Mouse (Mus musculus) kidney, embryonic 15.5 days (tissue): ENCODE measurements around the gene Sgms1. TPM values are rescaled to one million over a fixed set of nuclear protein-coding genes. Genes with fewer than 3 reads are reported as not detected.

Source experiments
- ATAC-seq: fragments of 200-750 bp; cut with Nextera tagmentation; replicated peaks from 2 replicates; pipeline ENCODE4 v1.8.0; 2017; ENCODE audit warnings: moderate TSS enrichment; ENCODE audit not compliant: low FRiP score
- H3K27ac ChIP-seq: fragments of 300-500 bp; sonication (generic); 2 replicates; pipeline ENCODE4 v1.5.1; 2015; ENCODE audit warnings: mild to moderate bottlenecking, inconsistent platforms
- H3K27me3 ChIP-seq: fragments of 300-500 bp; sonication (generic); 2 replicates; pipeline ENCODE4 v1.6.1; 2015; ENCODE audit warnings: inconsistent platforms
- H3K36me3 ChIP-seq: fragments of 300-500 bp; sonication (generic); 2 replicates; pipeline ENCODE4 v1.6.1; 2015; ENCODE audit warnings: inconsistent platforms
- H3K4me1 ChIP-seq: fragments of 300-500 bp; sonication (generic); 2 replicates; pipeline ENCODE4 v1.6.1; 2015; ENCODE audit warnings: inconsistent platforms
- H3K4me2 ChIP-seq: fragments of 300-500 bp; sonication (generic); 2 replicates; pipeline ENCODE4 v1.6.1; 2015; ENCODE audit warnings: moderate library complexity, mild to moderate bottlenecking, inconsistent platforms
- H3K4me3 ChIP-seq: fragments of 300-500 bp; sonication (generic); replicated peaks from 2 replicates; pipeline ENCODE4 v1.5.1; 2015; ENCODE audit warnings: mild to moderate bottlenecking, inconsistent platforms
- H3K9ac ChIP-seq: fragments of 300-500 bp; sonication (generic); 2 replicates; pipeline ENCODE4 v1.6.1; 2015; ENCODE audit warnings: mild to moderate bottlenecking, inconsistent platforms
- H3K9me3 ChIP-seq: fragments of 300-500 bp; sonication (generic); replicated peaks from 2 replicates; pipeline ENCODE4 v1.6.1; 2016; ENCODE audit warnings: inconsistent platforms
- WGBS: fragments of 180-500 bp; shearing (Covaris S2); methylation state at CpG from one replicate; pipeline ENCODE4 v1.1.7; 2015; ENCODE audit warnings: mixed read lengths; 5-methylcytosine and 5-hydroxymethylcytosine counted together
- polyA plus RNA-seq: library from polyadenylated mRNA; unstranded; fragments of >200 nt; fragmentation: Nextera tagmentation; extraction: Ambion mirVana; gene quantifications from 2 replicates; pipeline ENCODE4 v1.2.1, GENCODE M21; 2015

The Sgms1 gene
- polyA plus RNA-seq, 1 experiment from 2014 or later: 57.0 TPM

DNA sequence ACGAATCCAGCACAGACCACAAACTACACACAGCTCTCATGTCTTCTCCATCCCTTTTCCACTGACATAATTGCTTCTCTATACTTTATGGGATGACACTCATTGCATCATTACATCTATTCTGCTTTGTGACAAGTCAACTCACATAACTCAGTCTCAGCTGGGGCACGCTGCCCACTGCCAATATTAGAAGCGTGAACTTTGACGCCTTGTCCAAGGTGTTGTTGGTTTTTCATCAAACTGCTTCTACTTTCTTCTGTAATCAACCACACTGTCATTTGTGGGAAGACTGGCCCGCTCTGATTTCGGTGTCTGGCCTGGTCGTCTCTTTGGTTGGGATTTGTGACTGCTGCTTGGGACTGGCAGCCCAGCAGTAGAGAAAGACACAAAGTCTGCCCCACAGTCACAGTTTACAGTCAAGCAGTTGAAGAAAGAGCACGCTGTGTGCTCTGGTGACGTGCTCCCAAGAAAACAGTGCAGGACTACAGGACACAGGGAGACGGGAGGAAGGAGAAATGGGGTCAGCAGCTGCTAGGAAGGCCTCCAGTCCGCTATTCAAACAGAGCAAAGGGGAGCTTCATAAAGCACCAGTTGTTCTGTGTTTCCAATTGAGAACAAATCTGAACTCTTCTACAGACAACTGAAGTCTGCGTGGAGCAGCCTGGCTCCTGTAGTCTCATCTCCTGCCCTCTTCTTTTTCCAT, 120.2 kb downstream of the Sgms1 start:
- Histone ChIP-seq H3K4me3 (no peak overlapping the region), H3K9ac (no peak overlapping the region), H3K4me1 (peaks cover 29% of the 10 kb centered on the region), H3K4me2 (no peak overlapping the region), H3K27me3 (no peaks in the 10 kb centered on the region), H3K36me3 (no peaks in the 10 kb centered on the region), H3K27ac (0 out of 2 replicates have a peak overlapping the region, but pooled peaks have one; percentile 22), H3K9me3 (no peaks in the 10 kb centered on the region)
- 72% methylated on average over 12 of the region's 12 CpGs for WGBS
- ATAC-seq: no peak

DNA sequence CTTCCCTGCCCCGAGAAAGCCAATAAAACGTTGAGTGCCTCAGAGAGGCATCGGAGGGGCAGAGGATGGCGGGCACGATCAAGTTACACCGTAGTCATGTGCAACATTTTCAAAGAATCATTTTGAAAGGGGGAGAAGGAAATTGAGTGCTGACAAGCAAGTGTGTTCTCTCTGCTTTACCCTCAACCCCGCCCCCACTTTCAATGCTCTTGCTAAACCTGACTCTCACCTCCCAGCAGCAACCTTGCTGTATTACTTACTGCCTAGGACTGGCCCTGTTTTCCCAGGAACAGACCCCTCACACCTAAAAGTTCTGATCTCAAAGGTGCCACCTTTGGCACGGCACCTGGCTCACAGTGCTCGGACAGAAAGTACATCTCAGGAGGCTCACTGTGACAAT, 121.0 kb downstream of the Sgms1 start:
- no peak overlapping the region for H3K4me3 ChIP-seq
- H3K9me3 ChIP-seq: no peaks in the 10 kb centered on the region
- no peaks in the 10 kb centered on the region for H3K36me3 ChIP-seq
- H3K9ac ChIP-seq: no peak overlapping the region
- peak overlapping the region; percentile 22; the same call in 1 of the 2 replicates for H3K27ac ChIP-seq
- no peak overlapping the region for H3K4me2 ChIP-seq
- 20% methylated on average over 9 of the region's 9 CpGs for WGBS
- peaks cover 37% of the 10 kb centered on the region for H3K4me1 ChIP-seq
- ATAC-seq: peak; percentile 44; the same call in 1 of the 2 replicates
- H3K27me3 ChIP-seq: no peaks in the 10 kb centered on the region

DNA sequence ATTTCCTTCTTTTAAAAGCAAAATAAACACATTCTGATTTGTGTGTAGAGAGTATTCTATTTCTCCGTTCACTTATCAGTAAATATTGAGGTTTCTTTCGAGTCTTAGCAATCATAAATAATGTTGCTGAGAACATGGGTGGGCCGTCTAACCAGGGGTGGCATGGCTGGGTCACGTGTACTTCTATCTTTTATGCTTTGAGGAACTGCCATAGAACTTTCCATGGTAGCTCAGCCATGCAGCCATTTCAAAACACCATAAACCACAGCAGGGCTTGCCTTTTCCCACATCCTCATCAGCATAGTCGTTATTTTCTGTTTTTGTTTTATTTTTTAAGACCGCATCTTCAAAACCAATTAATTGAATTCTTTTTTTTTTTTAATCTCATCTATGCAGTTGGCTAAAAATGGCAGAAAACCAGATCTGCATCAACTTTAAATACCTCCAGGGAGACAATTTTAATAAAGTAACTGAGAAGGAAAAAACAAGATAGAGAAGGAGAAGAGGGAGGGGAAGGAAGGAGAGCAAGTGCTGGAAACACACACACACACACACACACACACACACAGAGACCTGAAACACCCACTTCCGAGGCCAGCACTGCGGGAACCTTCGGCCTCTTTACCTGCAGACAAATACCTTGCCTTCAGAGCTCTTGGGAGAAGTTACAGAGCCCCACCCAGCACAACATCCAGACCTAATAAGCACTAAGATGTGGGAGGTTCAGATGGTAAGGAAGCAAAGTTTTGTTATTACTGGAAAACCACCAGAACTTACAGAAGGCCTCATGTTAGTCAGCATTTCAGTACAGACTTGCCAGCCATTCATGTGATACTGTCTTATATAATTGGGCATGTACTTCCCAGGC, 122.9 kb downstream of the Sgms1 start:
- WGBS: 55% methylated on average over 9 of the region's 9 CpGs
- Histone ChIP-seq H3K36me3 (no peaks in the 10 kb centered on the region), H3K9ac (no peak overlapping the region), H3K27me3 (no peaks in the 10 kb centered on the region), H3K4me1 (peaks cover 47% of the 10 kb centered on the region), H3K27ac (0 out of 2 replicates have a peak overlapping the region, but pooled peaks have one; percentile 62), H3K4me2 (no peak overlapping the region), H3K9me3 (no peaks in the 10 kb centered on the region), H3K4me3 (no peak overlapping the region)
- no peak for ATAC-seq

DNA sequence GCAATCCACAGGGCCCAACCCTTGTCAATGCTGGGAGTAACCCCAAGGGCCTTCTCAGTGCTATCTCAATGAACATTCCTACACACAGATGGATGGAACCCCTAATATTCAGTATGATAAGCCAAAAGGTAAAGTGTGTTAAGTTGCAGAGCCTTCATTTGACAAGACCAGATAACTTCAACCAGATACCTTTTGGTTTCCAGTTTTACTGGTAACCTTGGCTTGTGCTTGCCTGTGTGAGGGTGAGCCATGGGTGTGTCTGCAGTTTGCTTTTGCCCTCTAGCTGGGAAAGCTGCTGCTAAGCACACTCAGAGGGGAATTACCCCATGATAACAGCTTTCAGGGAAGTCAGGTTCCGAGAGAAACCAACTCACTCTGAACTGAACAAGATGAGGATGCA, 125.8 kb downstream of the Sgms1 start:
- Histone ChIP-seq H3K36me3 (no peaks in the 10 kb centered on the region), H3K9me3 (no peaks in the 10 kb centered on the region), H3K4me2 (no peak overlapping the region), H3K4me3 (no peak overlapping the region), H3K9ac (no peak overlapping the region), H3K4me1 (peaks cover 56% of the 10 kb centered on the region), H3K27me3 (no peaks in the 10 kb centered on the region), H3K27ac (peak overlapping the region; percentile 19; the same call in 1 of the 2 replicates)
- WGBS: 57% methylated on average over 1 of the region's 1 CpGs
- ATAC-seq: no peak

DNA sequence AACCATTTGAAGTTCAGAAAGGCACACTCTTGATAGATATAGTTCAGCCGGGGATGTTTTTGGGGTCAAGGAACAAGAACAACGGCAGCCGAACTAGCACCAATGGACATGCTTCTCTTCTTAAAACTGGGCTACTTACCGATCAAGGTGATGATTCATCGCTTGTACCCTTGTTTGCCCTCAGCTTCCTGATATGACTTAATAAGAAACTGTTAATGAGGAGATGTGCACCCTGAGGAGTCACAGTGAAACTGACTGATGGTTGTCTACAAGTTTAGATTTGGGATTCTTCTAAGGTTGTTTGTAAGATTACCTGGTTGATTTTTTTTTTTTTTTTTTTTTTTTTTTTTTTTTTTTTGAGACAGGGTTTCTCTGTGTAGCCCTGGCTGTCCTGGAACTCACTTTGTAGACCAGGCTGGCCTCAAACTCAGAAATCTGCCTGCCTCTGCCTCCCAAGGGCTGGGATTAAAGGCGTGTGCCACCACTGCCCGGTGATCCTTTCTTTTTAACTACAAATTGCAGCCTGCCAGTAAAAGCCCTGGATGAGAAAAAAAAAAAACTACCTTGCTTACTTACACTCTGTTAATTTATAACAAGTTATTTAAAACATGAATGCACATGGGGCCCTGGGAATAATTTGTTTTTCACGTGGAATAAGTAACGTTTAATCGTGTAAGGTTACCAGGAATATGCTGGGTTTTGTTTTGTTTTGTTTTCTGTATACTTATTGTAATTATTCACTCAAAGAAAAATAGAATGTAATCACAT, 126.5 kb downstream of the Sgms1 start:
- Histone ChIP-seq H3K4me2 (no peak overlapping the region), H3K27me3 (no peaks in the 10 kb centered on the region), H3K36me3 (no peaks in the 10 kb centered on the region), H3K4me3 (no peak overlapping the region), H3K4me1 (peaks cover 50% of the 10 kb centered on the region), H3K27ac (no peak overlapping the region), H3K9ac (no peak overlapping the region), H3K9me3 (no peaks in the 10 kb centered on the region)
- no peak for ATAC-seq
- 77% methylated on average over 10 of the region's 10 CpGs for WGBS

DNA sequence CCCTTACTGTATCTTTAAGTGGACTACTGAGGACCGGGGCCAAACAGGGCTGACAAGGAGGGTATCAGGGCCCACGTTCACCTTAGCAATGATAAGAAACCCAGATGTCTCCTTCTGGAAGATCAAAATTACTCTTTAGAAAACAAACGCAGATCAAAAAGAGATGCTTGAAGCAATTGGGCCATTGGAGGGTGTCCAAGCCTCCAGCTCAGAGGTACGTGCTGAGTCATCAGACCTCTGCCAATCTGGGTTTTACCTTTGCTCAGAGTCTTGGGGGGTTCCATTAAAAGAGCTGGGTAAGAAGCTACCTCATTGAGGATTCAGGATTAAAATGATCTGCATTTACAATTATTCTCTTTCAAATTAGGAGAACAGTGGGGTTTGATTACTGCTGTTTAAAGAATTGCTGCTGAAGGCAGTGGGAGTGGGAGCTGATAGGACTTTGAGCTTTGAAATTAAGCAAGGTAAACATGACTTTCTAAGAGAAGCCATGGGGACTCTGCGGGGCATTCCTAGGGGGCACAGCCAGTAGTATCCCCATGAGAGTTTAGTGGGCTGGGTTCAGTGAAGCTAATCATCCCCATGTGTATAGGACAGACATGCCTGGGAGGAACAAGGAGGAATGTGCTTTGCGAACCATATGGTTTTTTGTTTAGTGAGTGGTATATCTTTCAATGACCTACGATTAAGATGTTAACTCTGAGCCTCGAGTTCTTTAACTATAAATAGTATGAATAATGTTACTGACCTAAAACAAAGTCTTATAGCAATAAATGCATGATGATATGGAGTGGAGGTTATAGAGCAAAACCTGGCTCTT, 128.4 kb downstream of the Sgms1 start:
- Histone ChIP-seq H3K4me2 (no peak overlapping the region), H3K9me3 (no peaks in the 10 kb centered on the region), H3K9ac (no peak overlapping the region), H3K4me1 (peaks cover 40% of the 10 kb centered on the region), H3K27me3 (no peaks in the 10 kb centered on the region), H3K27ac (peak overlapping the region; percentile 62), H3K4me3 (no peak overlapping the region), H3K36me3 (no peaks in the 10 kb centered on the region)
- 49% methylated on average over 8 of the region's 8 CpGs for WGBS
- ATAC-seq: peak; percentile 69

DNA sequence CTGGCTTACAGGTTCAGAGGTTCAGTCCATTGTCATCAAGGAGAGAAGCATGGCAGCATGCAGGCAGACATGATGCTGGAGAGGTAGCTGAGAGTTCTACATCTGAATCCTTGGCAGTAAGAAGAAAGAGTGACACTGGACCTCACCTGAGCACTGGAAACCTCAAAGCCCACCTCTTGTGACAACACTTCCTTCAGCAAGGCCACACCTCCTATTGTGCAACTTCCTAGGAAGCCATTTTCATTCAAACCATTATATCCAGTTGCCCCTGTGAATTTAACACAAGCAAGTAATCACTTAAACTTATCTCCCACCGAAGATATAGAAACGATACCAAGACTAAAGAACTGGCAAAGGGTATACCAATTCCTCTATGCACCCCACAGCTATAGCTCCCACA, 129.7 kb downstream of the Sgms1 start:
- no peak overlapping the region for H3K4me3 ChIP-seq
- peaks cover 45% of the 10 kb centered on the region for H3K4me1 ChIP-seq
- H3K27ac ChIP-seq: peak overlapping the region; percentile 52; the same call in 1 of the 2 replicates
- H3K9me3 ChIP-seq: no peaks in the 10 kb centered on the region
- H3K4me2 ChIP-seq: no peak overlapping the region
- no peak overlapping the region for H3K9ac ChIP-seq
- no peaks in the 10 kb centered on the region for H3K36me3 ChIP-seq
- ATAC-seq: no peak
- H3K27me3 ChIP-seq: no peaks in the 10 kb centered on the region
- WGBS: 88% methylated on average over 2 of the region's 2 CpGs

DNA sequence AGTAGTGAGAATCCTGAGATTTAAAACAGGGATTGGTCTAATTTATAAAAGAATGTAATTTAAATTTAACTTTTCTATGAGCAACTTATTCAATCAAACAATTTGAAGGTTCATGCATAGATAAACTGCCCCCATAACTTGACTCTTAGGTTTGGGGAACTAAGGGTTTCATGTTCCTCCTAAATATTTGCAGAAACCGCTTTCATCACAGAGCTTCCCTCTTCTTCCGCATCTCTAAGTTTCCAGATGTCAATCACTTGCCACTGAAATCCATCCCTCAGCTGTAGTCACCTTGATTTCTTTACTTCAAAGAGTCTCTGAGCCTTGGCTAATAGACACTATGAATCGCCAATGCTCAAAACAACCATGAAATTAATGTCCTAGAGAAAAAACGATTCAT, 130.5 kb downstream of the Sgms1 start:
- no peak overlapping the region for H3K4me2 ChIP-seq
- peaks cover 46% of the 10 kb centered on the region for H3K4me1 ChIP-seq
- H3K36me3 ChIP-seq: no peaks in the 10 kb centered on the region
- H3K27ac ChIP-seq: peak overlapping the region; percentile 52; the same call in 1 of the 2 replicates
- WGBS: 87% methylated on average over 4 of the region's 4 CpGs
- ATAC-seq: no peak
- no peak overlapping the region for H3K4me3 ChIP-seq
- H3K9me3 ChIP-seq: no peaks in the 10 kb centered on the region
- H3K9ac ChIP-seq: no peak overlapping the region
- H3K27me3 ChIP-seq: no peaks in the 10 kb centered on the region

DNA sequence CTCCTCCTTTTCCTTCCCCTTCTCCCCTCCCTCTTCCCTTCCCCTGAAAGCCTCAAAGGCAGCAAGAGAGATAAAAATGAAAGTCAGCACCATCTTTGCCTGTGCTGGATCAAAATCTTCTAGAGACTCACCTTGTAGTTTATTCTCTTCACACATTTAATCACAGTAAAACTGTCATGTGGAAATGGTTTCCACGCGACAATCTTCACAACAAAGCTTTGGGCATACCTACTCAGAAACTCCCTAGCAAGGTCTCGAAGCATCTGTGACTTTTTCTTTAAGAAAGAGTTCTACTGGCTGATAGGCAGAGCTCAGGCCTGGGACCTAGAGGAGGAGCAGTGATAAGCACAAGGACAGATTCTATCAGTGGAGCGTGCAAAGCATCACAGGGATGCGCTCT, 131.4 kb downstream of the Sgms1 start:
- Histone ChIP-seq H3K36me3 (no peaks in the 10 kb centered on the region), H3K27me3 (no peaks in the 10 kb centered on the region), H3K27ac (no peak overlapping the region), H3K4me1 (peaks cover 43% of the 10 kb centered on the region), H3K9ac (no peak overlapping the region), H3K4me3 (no peak overlapping the region), H3K4me2 (no peak overlapping the region), H3K9me3 (no peaks in the 10 kb centered on the region)
- no peak for ATAC-seq
- WGBS: 85% methylated on average over 5 of the region's 5 CpGs

DNA sequence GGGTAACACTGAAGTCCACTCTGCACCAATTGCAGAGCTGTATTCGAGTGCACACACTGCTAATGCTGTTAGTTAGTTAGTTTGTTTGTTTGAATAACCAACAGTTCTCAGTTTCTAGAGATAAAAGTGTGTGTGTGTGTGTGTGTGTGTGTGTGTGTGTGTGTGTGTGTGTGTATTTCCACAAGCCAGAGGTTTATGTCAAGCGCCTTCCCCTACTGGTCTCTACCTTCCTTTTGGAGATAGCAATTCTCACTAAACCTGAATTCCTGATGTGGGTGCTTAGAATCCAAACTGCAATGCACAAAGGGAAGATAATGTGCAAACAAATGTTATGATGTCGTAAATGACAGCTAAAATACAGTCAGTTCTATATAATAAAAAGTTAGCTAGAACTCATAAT, 131.9 kb downstream of the Sgms1 start:
- no peak for ATAC-seq

DNA sequence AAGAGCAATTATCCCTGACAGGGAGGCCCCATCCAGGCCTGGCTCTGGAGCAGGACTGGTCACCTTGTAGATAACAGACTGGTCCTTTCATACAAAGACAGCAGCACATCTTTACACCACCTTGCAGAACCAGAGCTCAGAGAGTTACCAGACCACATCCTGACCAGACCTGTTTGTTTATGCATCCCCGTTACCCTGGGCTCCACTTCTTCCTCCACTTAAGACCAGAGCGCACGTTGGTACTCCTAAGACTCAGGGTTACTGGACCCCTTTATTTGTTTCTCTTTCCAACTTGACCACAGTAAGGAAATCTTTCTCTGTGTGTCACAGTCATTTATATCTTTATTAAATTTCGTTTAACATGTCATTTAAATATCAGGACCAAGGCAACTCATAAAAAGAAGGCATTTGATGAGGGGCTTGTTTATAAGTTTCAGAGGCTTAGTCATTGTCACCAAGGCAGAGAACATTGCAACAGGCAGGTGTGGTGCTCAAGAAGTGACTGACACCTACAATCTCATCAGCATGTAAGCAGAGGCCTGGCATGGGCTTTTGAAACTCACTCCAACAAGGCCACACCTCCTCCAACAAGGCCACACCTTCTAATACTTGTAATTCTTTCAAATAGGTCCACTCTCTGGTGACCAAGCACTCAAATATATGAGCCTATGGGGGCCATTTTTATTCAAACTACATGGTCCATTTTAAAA, 132.7 kb downstream of the Sgms1 start:
- ATAC-seq: no peak
- Histone ChIP-seq H3K4me1 (peaks cover 41% of the 10 kb centered on the region), H3K4me3 (no peak overlapping the region), H3K4me2 (no peak overlapping the region), H3K9me3 (no peaks in the 10 kb centered on the region), H3K27ac (no peak overlapping the region), H3K27me3 (no peaks in the 10 kb centered on the region), H3K36me3 (no peaks in the 10 kb centered on the region), H3K9ac (no peak overlapping the region)
- WGBS: 77% methylated on average over 4 of the region's 4 CpGs

More for the DNA sequence above, 131.9 kb downstream of the Sgms1 start:
- WGBS: 97% methylated on average over 3 of the region's 3 CpGs
- no peaks in the 10 kb centered on the region for H3K36me3 ChIP-seq
- H3K4me1 ChIP-seq: peaks cover 44% of the 10 kb centered on the region
- H3K27ac ChIP-seq: no peak overlapping the region
- H3K4me2 ChIP-seq: no peak overlapping the region
- H3K27me3 ChIP-seq: no peaks in the 10 kb centered on the region
- H3K9ac ChIP-seq: no peak overlapping the region
- no peaks in the 10 kb centered on the region for H3K9me3 ChIP-seq
- H3K4me3 ChIP-seq: no peak overlapping the region
